Mouse (Mus musculus) kidney, adult 2 months (tissue): ENCODE measurements at regions not wholly inside any gene's neighbourhood (a gene's known extent, or its start where the extent isn't known, plus 50 kb on each side); places are given as distances from the start of the nearest gene placed in this dataset.

Source experiments
- DNase-seq: peaks from one replicate; pipeline ENCODE4 v3.0.0; 2021
- H3K27ac ChIP-seq: fragments of 200-500 bp; 2 replicates; pipeline ENCODE4 v1.5.1; 2012; ENCODE audit warnings: low read depth, low read length, control low read depth, inconsistent platforms; ENCODE audit not compliant: insufficient read depth
- H3K27me3 ChIP-seq: fragments of 200-500 bp; replicated peaks from 2 replicates; pipeline ENCODE4 v1.6.1; 2012; ENCODE audit warnings: mild to moderate bottlenecking, moderate library complexity, low read length, inconsistent platforms; ENCODE audit not compliant: control insufficient read depth, insufficient read depth
- H3K36me3 ChIP-seq: fragments of 200-500 bp; 2 replicates; pipeline ENCODE4 v1.6.1; 2012; ENCODE audit warnings: mild to moderate bottlenecking, moderate library complexity, low read length, inconsistent platforms; ENCODE audit not compliant: control insufficient read depth, insufficient read depth
- H3K4me1 ChIP-seq: fragments of 200-500 bp; 2 replicates; pipeline ENCODE4 v1.6.1; 2011; ENCODE audit warnings: low read length; ENCODE audit not compliant: control insufficient read depth, insufficient read depth
- H3K4me3 ChIP-seq: fragments of 200-500 bp; 2 replicates; pipeline ENCODE4 v1.5.1; 2011; ENCODE audit warnings: mild to moderate bottlenecking, low read depth, low read length, control low read depth; ENCODE audit not compliant: insufficient read depth
- CTCF ChIP-seq: fragments of 200-500 bp; conservative IDR thresholded peaks from 2 replicates; pipeline ENCODE4 v1.5.1; 2011; ENCODE audit warnings: low read depth, mild to moderate bottlenecking, control low read depth, low read length, moderate library complexity, mixed read lengths; ENCODE audit not compliant: insufficient read depth, insufficient read length
- POLR2A ChIP-seq: fragments of 200-500 bp; IDR thresholded peaks from one replicate; pipeline ENCODE4 v1.6.1; 2011; ENCODE audit warnings: low read depth, low read length, control low read depth
- WGBS: fragments of 180-500 bp; shearing (Covaris S2); methylation state at CpG from one replicate; pipeline ENCODE4 v1.1.7; 2018; 5-methylcytosine and 5-hydroxymethylcytosine counted together

DNA sequence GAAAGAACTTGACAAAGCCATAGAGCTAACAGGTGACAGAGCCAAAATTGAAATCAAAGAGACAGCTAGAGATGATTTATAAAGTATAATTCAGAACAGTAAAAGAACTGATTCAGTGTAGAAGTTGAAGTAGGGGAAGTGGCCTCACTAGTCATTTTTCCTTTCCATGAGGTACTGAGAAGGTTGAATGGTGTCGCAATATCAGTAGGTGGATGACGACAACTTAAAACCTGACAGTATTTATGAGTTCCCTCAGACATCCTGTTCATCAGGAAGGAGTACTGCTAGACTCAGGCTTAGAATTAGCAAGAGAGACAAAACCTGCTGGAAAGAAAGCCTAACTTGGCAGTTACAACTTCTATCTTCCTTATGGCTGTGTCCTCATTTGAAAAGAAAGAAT lies 605.1 kb upstream of the Rag2 start:
- no peak overlapping the region for H3K27ac ChIP-seq
- no peak for DNase-seq
- 71% methylated on average over 2 of the region's 2 CpGs for WGBS
- no peak overlapping the region for H3K4me3 ChIP-seq
- no peaks in the 10 kb centered on the region; the same call in 1 of the 2 replicates for H3K4me1 ChIP-seq
- TF ChIP-seq POLR2A (no peak), CTCF (no peak)
- H3K27me3 ChIP-seq: no peaks in the 10 kb centered on the region
- H3K36me3 ChIP-seq: no peaks in the 10 kb centered on the region

DNA sequence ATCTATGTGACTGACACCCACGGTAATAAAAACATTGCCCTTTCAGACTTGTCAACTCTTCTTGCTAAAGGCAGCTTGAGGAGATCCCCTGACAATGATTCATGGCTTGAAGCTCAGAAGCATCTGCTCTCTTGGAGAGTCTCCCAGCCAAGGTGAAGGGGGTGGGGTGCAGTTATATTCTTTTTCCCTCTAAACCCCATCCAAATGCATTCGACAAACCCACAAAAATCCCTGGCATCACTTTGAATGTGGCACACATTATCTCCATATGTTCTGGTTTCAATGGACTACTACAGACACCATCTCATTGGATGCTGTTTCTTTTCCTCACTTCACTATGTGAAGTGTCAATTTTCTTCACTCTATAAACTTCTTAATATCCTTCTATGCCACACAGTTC lies 603.0 kb upstream of the Rag2 start:
- TF ChIP-seq CTCF: no peak
- no peak for TF ChIP-seq POLR2A
- Histone ChIP-seq H3K27me3 (no peaks in the 10 kb centered on the region), H3K36me3 (no peaks in the 10 kb centered on the region), H3K27ac (no peak overlapping the region), H3K4me3 (no peak overlapping the region), H3K4me1 (peaks cover 3% of the 10 kb centered on the region; the same call in 1 of the 2 replicates)
- no peak for DNase-seq
- 76% methylated on average over 2 of the region's 2 CpGs for WGBS

DNA sequence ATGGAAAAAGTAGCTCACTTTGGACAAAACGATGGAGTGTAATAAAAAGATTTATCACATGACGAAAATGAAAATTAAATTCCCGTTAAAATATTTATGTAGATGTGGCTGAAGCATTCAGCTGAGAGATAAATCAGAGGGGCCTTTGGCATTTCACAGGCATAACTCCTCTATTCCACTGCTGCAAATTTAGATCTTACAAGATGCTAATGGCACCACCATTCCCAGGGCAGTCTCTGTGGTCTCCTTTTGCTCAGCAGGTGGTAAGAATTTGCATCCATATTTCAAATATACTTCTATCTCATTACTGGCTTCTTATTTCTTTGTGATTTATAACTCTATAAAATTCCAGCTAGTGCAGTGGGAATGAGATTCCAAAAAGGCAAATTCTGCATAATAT lies 581.5 kb upstream of the Rag2 start:
- Histone ChIP-seq H3K27ac (no peak overlapping the region), H3K36me3 (no peaks in the 10 kb centered on the region), H3K27me3 (no peaks in the 10 kb centered on the region), H3K4me3 (no peak overlapping the region), H3K4me1 (no peaks in the 10 kb centered on the region)
- no peak for TF ChIP-seq CTCF
- no peak for TF ChIP-seq POLR2A
- 58% methylated on average over 3 of the region's 3 CpGs for WGBS
- no peak for DNase-seq

DNA sequence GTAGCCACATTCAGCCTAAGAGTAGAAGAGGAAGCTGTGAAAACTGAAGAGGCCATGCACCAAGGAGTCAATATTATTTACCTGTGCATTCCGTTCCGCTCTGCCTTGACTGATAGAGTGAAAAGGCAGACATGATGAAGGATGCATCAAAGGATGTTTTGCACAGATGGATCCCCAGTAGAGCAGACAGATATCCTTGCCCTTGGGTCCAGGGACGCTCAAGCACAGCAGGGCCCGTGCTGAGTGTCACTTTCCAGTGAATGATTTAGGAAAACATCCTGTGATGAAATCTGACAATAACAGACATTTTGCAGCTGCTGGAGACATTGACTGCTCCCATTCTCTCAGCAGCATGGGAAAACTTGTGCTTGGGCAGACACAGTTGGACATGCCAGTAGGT lies 561.6 kb upstream of the Rag2 start:
- Histone ChIP-seq H3K27ac (no peak overlapping the region), H3K27me3 (no peaks in the 10 kb centered on the region), H3K4me1 (no peaks in the 10 kb centered on the region), H3K36me3 (no peaks in the 10 kb centered on the region), H3K4me3 (no peak overlapping the region)
- TF ChIP-seq CTCF: no peak
- TF ChIP-seq POLR2A: no peak
- 39% methylated on average over 4 of the region's 4 CpGs for WGBS
- DNase-seq: no peak

DNA sequence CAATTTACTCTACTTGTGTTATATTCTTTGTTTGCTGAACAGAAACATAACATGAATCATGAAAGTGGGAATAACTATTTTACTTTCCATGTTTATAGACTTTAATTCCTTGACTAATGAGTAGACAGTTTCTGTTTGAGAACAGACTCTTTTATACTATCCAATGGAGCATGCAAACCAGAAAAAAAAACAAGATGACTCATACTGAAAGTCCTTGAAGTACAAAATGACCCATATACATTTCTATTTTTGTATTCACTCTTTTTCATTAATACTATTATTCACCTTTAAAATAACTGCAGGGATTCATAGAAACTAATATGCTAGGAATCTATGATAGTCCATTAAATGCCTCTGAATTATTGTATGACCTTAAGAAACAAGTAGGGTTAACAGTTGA lies 549.5 kb upstream of the Rag2 start:
- no peak overlapping the region for H3K27ac ChIP-seq
- no peak overlapping the region for H3K4me3 ChIP-seq
- H3K36me3 ChIP-seq: no peaks in the 10 kb centered on the region
- no peaks in the 10 kb centered on the region for H3K4me1 ChIP-seq
- no peak for DNase-seq
- H3K27me3 ChIP-seq: no peaks in the 10 kb centered on the region
- no peak for TF ChIP-seq CTCF
- no peak for TF ChIP-seq POLR2A

DNA sequence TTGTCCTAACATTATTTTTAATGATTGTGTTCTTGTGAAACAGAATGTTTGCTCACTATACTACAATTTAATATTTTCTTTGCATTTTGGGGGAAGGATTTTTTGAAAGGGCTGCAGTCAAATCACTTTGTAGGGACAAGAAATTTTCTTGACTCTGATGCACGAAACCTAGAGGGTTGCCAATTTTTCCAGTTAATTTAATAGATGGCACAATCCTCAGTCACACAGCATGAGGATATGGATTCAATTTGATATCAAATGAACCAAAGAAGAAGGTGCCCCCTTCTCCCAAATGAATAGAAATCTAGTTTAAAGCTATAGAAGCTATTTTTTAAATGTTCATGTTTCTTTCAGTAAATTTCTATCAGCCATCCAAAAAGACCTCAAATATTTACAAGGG lies 544.3 kb upstream of the Rag2 start:
- TF ChIP-seq CTCF: no peak
- TF ChIP-seq POLR2A: no peak
- 80% methylated on average over 1 of the region's 1 CpGs for WGBS
- no peaks in the 10 kb centered on the region for H3K36me3 ChIP-seq

DNA sequence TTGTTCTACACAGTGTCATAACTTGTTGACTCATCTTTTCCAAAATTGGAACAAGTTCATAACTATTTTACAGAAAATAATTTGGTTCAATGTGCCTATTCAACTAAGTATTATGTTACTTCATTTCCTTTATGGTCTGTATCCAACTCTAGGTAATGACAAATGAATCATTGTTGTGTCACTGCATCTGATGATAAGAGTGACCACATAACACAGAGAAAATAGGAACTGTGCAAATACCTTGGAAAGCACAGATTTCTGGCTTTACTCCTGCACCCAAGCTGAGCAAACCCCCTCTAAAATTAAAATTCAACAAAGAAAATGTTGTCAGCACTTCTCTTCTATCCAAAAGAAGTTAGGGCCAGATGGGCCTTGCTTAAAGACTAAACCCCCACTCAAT lies 540.7 kb upstream of the Rag2 start:
- Histone ChIP-seq H3K27me3 (no peaks in the 10 kb centered on the region), H3K4me1 (no peaks in the 10 kb centered on the region), H3K27ac (no peak overlapping the region), H3K4me3 (no peak overlapping the region), H3K36me3 (no peaks in the 10 kb centered on the region)
- no peak for DNase-seq
- no peak for TF ChIP-seq POLR2A
- no peak for TF ChIP-seq CTCF

More for the DNA sequence above, 544.3 kb upstream of the Rag2 start:
- Histone ChIP-seq H3K27ac (no peak overlapping the region), H3K4me3 (no peak overlapping the region), H3K4me1 (no peaks in the 10 kb centered on the region), H3K27me3 (no peaks in the 10 kb centered on the region)
- DNase-seq: no peak

DNA sequence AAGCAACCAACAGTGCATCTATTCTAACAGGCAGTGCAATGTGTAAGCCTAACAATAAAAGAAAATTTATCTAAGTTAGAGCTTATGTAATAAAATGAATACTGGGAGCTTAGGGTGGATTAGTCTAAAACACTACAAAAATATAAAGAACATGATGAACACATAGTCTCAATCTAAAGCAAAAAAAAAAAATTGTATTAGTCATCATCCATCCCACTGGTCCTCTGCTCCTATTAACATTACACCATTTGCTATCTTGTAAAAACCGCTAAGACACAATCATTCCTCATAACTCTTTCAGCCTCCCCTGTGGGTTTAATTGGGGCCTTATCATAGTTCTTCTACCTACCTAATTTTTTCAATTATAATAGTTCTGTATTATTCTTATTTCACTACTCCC lies 539.9 kb upstream of the Rag2 start:
- no peaks in the 10 kb centered on the region for H3K4me1 ChIP-seq
- no peak overlapping the region for H3K4me3 ChIP-seq
- no peaks in the 10 kb centered on the region for H3K36me3 ChIP-seq
- TF ChIP-seq CTCF (no peak), POLR2A (no peak)
- no peaks in the 10 kb centered on the region for H3K27me3 ChIP-seq
- DNase-seq: no peak
- no peak overlapping the region for H3K27ac ChIP-seq
- WGBS: 80% methylated on average over 1 of the region's 1 CpGs
